Mouse (Mus musculus): ENCODE data around the gene Arih1.

GRCm38 (mm10) chr9:59486549-59487065 lies at the start of gene Arih1:
- no peak for TF ChIP-seq CHD2 (IDR thresholded peaks at IDR 0.05; ENCODE audit: low read depth, low read length)
- TF ChIP-seq ZC3H11A (IDR thresholded peaks at IDR 0.05; ENCODE audit: borderline replicate concordance, low read depth, low read length) = no peak
- no peak for TF ChIP-seq ZNF384 (IDR thresholded peaks at IDR 0.05; ENCODE audit: low read depth, low read length)
- no peak for TF ChIP-seq MAFK (IDR thresholded peaks at IDR 0.05; ENCODE audit: insufficient read depth, low read depth, low read length)
- peak; percentile 72; the same call in 1 of the 2 replicates for TF ChIP-seq HCFC1 (IDR thresholded peaks at IDR 0.05; ENCODE audit: borderline replicate concordance, insufficient read depth, low read length)
